In the genomic region with DNA sequence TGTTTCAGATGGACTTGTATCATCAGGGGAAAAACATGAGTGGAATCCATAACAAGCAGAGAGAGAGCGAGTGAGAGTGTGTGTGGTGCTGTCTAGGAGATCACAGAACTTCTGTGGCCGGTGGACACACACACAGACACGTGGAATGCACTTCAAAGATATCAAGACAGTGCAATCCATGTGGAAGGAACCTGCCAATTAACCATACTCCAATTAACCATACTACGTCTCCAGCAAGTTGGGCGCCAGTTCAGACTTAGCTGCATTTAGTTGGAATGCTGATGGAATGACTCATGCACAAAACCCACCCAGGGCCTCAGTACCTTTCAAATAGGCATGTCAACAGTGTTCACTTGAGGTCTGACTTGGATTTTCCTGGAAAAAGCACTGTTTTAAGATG, we compare ENCODE assay signal across 28 mouse cellular contexts.
DNase-seq lines count a peak whose midpoint lies in the region; ATAC-seq and TF ChIP-seq lines count a peak whose summit lies in the region.
"Had no signal": no experiment of that assay in that cellular context is flagged by ENCODE, and none has a peak within 500 bp of the region (broad histone marks: within the 10 kb centered on the region; RNA-seq: fewer than 3 reads in every experiment).

No protein-coding gene starts in this region.

- no peak overlapping the region for H3K27ac ChIP-seq in forebrain, embryonic 13.5 days
- H3K27ac ChIP-seq: heart, embryonic 10.5 days; heart, embryonic 15.5 days; intestine, embryonic 15.5 days; layer of hippocampus, adult 2 months; lung, embryonic 15.5 days; midbrain, embryonic 10.5 days; midbrain, embryonic 15.5 days; neural tube, embryonic 15.5 days had no signal

- no peak for TF ChIP-seq POLR2A in brain, embryonic 14.5 days (IDR thresholded peaks at IDR 0.05; ENCODE audit: borderline replicate concordance, extremely low read depth, insufficient read depth, insufficient read length, poor library complexity, severe bottlenecking)

- H3K9me3 ChIP-seq in forebrain, embryonic 13.5 days (replicated peaks) = peaks cover 4% of the 10 kb centered on the region
- H3K9me3 ChIP-seq: heart, embryonic 10.5 days; heart, embryonic 15.5 days; intestine, embryonic 15.5 days; lung, embryonic 15.5 days; midbrain, embryonic 15.5 days; neural tube, embryonic 15.5 days had no signal

- H3K4me1 ChIP-seq in forebrain, embryonic 13.5 days = no peaks in the 10 kb centered on the region
- H3K4me1 ChIP-seq: heart, embryonic 10.5 days; intestine, embryonic 15.5 days; lung, embryonic 15.5 days; midbrain, embryonic 15.5 days; neural tube, embryonic 15.5 days had no signal

- peak; percentile 11 for DNase-seq in retina, postnatal 1 day
- DNase-seq in retina, embryonic 14.5 days (ENCODE audit: low spot score) = no peak
- peak; percentile 74 for DNase-seq in brain, embryonic 14.5 days (ENCODE audit: low read depth)
- DNase-seq in gastrocnemius, adult 18-20 months (ENCODE audit: low spot score) = no peak
- DNase-seq in cerebellum, adult 9-10 months = no peak
- DNase-seq: adrenal gland, postnatal 25 days; cerebellum, adult 2 months; cerebellum, postnatal 25 days; gastrocnemius, postnatal 25 days; heart, adult 11 months; kidney, adult 2 months; kidney, postnatal 36 days; right cerebral cortex, postnatal 4 days; thymus, adult 2 months; thymus, postnatal 36 days had no signal

- no peak overlapping the region for H3K4me3 ChIP-seq in forebrain, embryonic 13.5 days
- H3K4me3 ChIP-seq: heart, embryonic 10.5 days; heart, embryonic 15.5 days; intestine, embryonic 15.5 days; layer of hippocampus, adult 2 months; lung, embryonic 15.5 days; midbrain, embryonic 10.5 days; midbrain, embryonic 15.5 days; neural tube, embryonic 15.5 days had no signal

- no peak overlapping the region for H3K4me2 ChIP-seq in forebrain, embryonic 13.5 days
- H3K4me2 ChIP-seq: heart, embryonic 15.5 days; intestine, embryonic 15.5 days; liver, embryonic 11.5 days; lung, embryonic 15.5 days; midbrain, embryonic 15.5 days; neural tube, embryonic 15.5 days had no signal

- no peaks in the 10 kb centered on the region for H3K36me3 ChIP-seq in forebrain, embryonic 13.5 days (ENCODE audit: poor library complexity, severe bottlenecking)
- H3K36me3 ChIP-seq: G1E; heart, embryonic 10.5 days; heart, embryonic 15.5 days; intestine, embryonic 15.5 days; lung, embryonic 15.5 days; midbrain, embryonic 10.5 days; midbrain, embryonic 15.5 days; neural tube, embryonic 15.5 days had no signal

- no peak for TF ChIP-seq CTCF in brain, embryonic 14.5 days (IDR thresholded peaks at IDR 0.05; ENCODE audit: borderline replicate concordance, extremely low read depth, insufficient read depth, insufficient read length)

- ATAC-seq in forebrain, embryonic 13.5 days = peak; percentile 75
- ATAC-seq in frontal cortex, adult (ENCODE audit: low TSS enrichment) = no peak
- ATAC-seq: hindbrain, embryonic 16.5 days; intestine, embryonic 15.5 days; midbrain, embryonic 15.5 days had no signal

- H3K9ac ChIP-seq in forebrain, embryonic 13.5 days = no peak overlapping the region
- H3K9ac ChIP-seq: heart, embryonic 15.5 days; intestine, embryonic 15.5 days; lung, embryonic 15.5 days; midbrain, embryonic 15.5 days; neural tube, embryonic 15.5 days had no signal

- H3K27me3 ChIP-seq in forebrain, embryonic 13.5 days = no peaks in the 10 kb centered on the region
- H3K27me3 ChIP-seq: heart, embryonic 15.5 days; intestine, embryonic 15.5 days; lung, embryonic 15.5 days; midbrain, embryonic 15.5 days; neural tube, embryonic 15.5 days had no signal

- 44% methylated on average over 5 of the region's 5 CpGs for WGBS in forebrain, embryonic 13.5 days

Comparison
In these comparisons a context has a peak if more than half of its experiments do, and no peak if none do; other contexts are left out.
1. DNase-seq: peak in retina, postnatal 1 day (single experiment) and brain, embryonic 14.5 days (single experiment); none in retina, embryonic 14.5 days (single experiment), gastrocnemius, adult 18-20 months (single experiment) and cerebellum, adult 9-10 months (single experiment).